Mouse (Mus musculus) testis, adult 2 months (tissue): ENCODE data around the gene Strbp. TPM values are rescaled to one million over a fixed set of nuclear protein-coding genes. Genes with fewer than 3 reads are reported as not detected.

ENCODE experiments used
- H3K27ac ChIP-seq: fragments of 200-500 bp; 2 replicates; pipeline ENCODE4 v1.5.1; 2012; ENCODE audit warnings: low read depth, low read length; ENCODE audit not compliant: control insufficient read depth, insufficient read depth
- H3K27me3 ChIP-seq: fragments of 200-500 bp; 2 replicates; pipeline ENCODE4 v1.6.1; 2012; ENCODE audit warnings: mild to moderate bottlenecking, low read length, moderate library complexity; ENCODE audit not compliant: control insufficient read depth, insufficient read depth
- H3K36me3 ChIP-seq: fragments of 200-500 bp; 2 replicates; pipeline ENCODE4 v1.6.1; 2012; ENCODE audit warnings: mild to moderate bottlenecking, low read length; ENCODE audit not compliant: control insufficient read depth, insufficient read depth
- H3K4me1 ChIP-seq: fragments of 200-500 bp; 2 replicates; pipeline ENCODE4 v1.6.1; 2012; ENCODE audit warnings: low read length; ENCODE audit not compliant: control insufficient read depth, insufficient read depth
- H3K4me3 ChIP-seq: fragments of 200-500 bp; 2 replicates; pipeline ENCODE4 v1.5.1; 2012; ENCODE audit warnings: low read depth, mild to moderate bottlenecking, low read length, moderate library complexity, mixed read lengths; ENCODE audit not compliant: control insufficient read depth
- CTCF ChIP-seq: fragments of 200-500 bp; IDR thresholded peaks from 2 replicates; pipeline ENCODE4 v1.5.1; 2012; ENCODE audit warnings: low read depth, mild to moderate bottlenecking, inconsistent platforms, low read length, moderate library complexity; ENCODE audit not compliant: control insufficient read depth, insufficient read depth, insufficient replicate concordance
- POLR2A ChIP-seq: fragments of 200-500 bp; IDR thresholded peaks from 2 replicates; pipeline ENCODE4 v1.6.1; 2012; ENCODE audit warnings: low read depth, mild to moderate bottlenecking, inconsistent platforms, low read length, moderate library complexity; ENCODE audit not compliant: control insufficient read depth
- polyA plus RNA-seq: library from polyadenylated mRNA; depleted of rRNA; stranded (reverse); fragments of >200 nt; gene quantifications from 2 replicates; pipeline ENCODE4 v1.2.3, GENCODE M21; 2012

The Strbp gene
- polyA plus RNA-seq, 1 experiment, result 45.8 TPM

DNA sequence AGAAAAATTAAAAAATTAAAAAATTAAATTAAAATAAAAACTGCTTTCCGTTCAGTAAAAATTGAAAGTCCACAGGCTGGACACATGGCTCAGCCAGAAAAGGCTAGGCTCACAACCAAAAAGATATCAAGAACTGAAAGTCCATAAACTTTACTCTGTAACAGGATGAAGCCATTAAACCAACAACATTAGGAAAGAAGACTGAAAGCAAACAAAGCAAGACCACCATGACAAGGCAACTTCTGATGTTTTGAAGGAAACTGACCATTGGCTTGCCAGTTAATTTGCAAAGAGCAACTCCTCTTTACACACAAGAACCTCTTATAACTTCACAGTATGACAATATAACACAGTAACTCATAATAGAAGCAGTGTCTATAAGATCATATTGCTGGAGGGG is 54.7 kb downstream of the Strbp start:
- no peak overlapping the region for H3K27ac ChIP-seq
- no peak for TF ChIP-seq CTCF

DNA sequence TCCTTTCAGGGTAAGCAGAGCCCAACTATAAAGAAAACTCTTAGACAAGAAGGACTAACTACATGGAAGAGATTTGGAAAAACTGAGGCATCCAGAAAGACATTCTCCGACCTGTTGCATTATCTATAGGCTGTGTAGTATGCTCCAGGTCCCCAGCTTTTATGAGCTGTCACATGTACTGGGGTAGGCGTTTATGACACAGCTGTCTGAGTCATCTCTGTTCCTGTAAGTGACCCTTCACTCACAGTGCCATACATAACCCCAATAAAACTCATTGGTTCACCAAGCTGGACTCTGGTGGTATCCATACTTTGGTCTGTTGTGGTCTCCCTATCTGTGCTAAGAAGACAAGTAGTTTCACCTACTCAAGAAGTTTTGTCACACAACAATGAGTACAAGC is 80.3 kb downstream of the Strbp start:
- Histone ChIP-seq H3K27ac (no peak overlapping the region), H3K4me3 (no peak overlapping the region), H3K27me3 (no peaks in the 10 kb centered on the region), H3K4me1 (no peaks in the 10 kb centered on the region), H3K36me3 (no peaks in the 10 kb centered on the region)
- TF ChIP-seq POLR2A, result no peak
- no peak for TF ChIP-seq CTCF

More for the DNA sequence above, 54.7 kb downstream of the Strbp start:
- Histone ChIP-seq H3K27me3 (no peaks in the 10 kb centered on the region), H3K36me3 (no peaks in the 10 kb centered on the region), H3K4me3 (no peak overlapping the region), H3K4me1 (no peaks in the 10 kb centered on the region)

DNA sequence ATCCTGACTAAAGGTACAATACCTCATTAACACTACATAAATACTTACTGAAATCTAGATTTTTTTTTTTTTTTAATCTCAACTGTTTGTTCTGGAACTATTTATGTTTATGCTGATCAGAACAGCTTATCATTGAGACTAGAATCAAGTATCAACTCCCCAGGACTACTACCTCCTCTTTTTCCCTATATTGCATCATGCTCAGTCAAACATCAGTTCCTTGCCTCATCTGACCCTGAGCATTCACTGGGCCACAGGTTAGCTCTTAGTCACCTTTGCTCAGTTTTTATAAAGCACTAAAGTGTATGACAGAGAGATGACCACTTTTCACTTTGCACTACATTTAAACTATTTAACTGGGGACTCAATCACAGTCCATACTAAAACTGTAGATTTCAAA is 115.7 kb downstream of the Strbp start:
- no peaks in the 10 kb centered on the region for H3K4me1 ChIP-seq
- no peak overlapping the region for H3K4me3 ChIP-seq
- TF ChIP-seq POLR2A (no peak), CTCF (no peak)
- H3K27ac ChIP-seq, result no peak overlapping the region
- no peaks in the 10 kb centered on the region for H3K27me3 ChIP-seq
- H3K36me3 ChIP-seq, result no peaks in the 10 kb centered on the region; the same call in none of the 2 replicates

- Histone ChIP-seq H3K27me3 (no peaks in the 10 kb centered on the region), H3K27ac (no peak overlapping the region), H3K4me3 (no peak overlapping the region), H3K4me1 (no peaks in the 10 kb centered on the region), H3K36me3 (no peaks in the 10 kb centered on the region)
- TF ChIP-seq CTCF, result no peak
- TF ChIP-seq POLR2A, result no peak
Measured at GRCm38 (mm10) chr2:37578185-37578584, 125.5 kb downstream of the Strbp start.

GRCm38 (mm10) chr2:37576661-37577060 is 127.0 kb downstream of the Strbp start:
- H3K4me3 ChIP-seq, result no peak overlapping the region
- no peak overlapping the region for H3K27ac ChIP-seq
- TF ChIP-seq POLR2A (no peak), CTCF (no peak)

DNA sequence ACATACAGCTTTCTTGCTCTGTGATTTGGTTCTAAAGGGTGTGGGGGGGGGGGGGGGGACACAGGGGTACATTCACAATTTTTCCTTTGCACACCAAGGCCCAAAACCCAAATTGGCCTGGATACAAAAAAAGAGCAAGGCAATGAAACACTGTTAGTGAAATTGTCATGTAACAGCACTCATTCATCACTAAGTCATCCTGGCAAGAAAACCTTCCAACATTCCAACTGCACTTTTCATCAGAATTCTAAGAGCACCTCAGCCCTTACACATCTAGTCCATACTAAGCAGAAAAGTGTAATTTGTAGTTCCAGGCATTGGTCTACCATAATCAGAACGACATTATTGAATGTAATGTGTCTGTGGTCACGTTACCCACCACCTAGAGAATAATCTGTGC is 131.5 kb downstream of the Strbp start:
- Histone ChIP-seq H3K4me3 (no peak overlapping the region), H3K4me1 (no peaks in the 10 kb centered on the region), H3K27me3 (no peaks in the 10 kb centered on the region), H3K36me3 (peaks cover 2% of the 10 kb centered on the region; the same call in 1 of the 2 replicates), H3K27ac (no peak overlapping the region)
- TF ChIP-seq POLR2A (no peak), CTCF (no peak)

More at GRCm38 (mm10) chr2:37576661-37577060, 127.0 kb downstream of the Strbp start:
- H3K27me3 ChIP-seq, result no peaks in the 10 kb centered on the region
- no peaks in the 10 kb centered on the region for H3K4me1 ChIP-seq
- H3K36me3 ChIP-seq, result no peaks in the 10 kb centered on the region

GRCm38 (mm10) chr2:37570703-37571102 is 133.0 kb downstream of the Strbp start:
- Histone ChIP-seq H3K27ac (no peak overlapping the region), H3K27me3 (no peaks in the 10 kb centered on the region), H3K4me1 (no peaks in the 10 kb centered on the region), H3K4me3 (no peak overlapping the region), H3K36me3 (peaks cover 2% of the 10 kb centered on the region; the same call in 1 of the 2 replicates)
- TF ChIP-seq POLR2A, result no peak
- TF ChIP-seq CTCF, result no peak

GRCm38 (mm10) chr2:37569888-37570287 is 133.8 kb downstream of the Strbp start:
- Histone ChIP-seq H3K4me3 (no peak overlapping the region), H3K4me1 (no peaks in the 10 kb centered on the region), H3K27me3 (no peaks in the 10 kb centered on the region), H3K27ac (no peak overlapping the region), H3K36me3 (peaks cover 2% of the 10 kb centered on the region; the same call in 1 of the 2 replicates)
- no peak for TF ChIP-seq CTCF
- no peak for TF ChIP-seq POLR2A
